Mouse (Mus musculus): Measurements from ENCODE around the gene Ubac2. TPM values are rescaled to one million over a fixed set of nuclear protein-coding genes. Genes with fewer than 3 reads are reported as not detected.

Gene Ubac2
- total RNA-seq, 2 experiments from 2014 or later = 14.0 to 16.6 TPM

DNA sequence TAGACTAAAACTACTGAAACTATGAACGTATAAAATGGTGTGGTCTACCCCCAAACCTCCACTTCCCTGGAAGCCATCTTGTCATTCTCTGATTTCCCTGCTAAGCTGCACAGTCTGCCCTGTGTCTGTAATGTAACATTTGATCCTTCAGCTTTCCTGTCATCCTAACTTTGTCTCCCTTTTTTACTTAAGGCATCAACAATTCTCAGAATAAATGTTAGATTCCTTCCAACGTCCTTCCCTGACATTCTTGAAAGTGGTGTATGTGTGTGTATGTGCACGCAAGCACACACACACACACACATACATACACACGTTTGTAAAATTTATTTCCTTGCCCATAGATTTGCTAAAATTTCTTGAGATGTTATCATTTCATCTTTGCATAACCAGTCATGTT is 81.6 kb downstream of the Ubac2 start:
- no peak for ATAC-seq (replicated peaks; ENCODE audit: low FRiP score, low TSS enrichment, poor library complexity, severe bottlenecking)

DNA sequence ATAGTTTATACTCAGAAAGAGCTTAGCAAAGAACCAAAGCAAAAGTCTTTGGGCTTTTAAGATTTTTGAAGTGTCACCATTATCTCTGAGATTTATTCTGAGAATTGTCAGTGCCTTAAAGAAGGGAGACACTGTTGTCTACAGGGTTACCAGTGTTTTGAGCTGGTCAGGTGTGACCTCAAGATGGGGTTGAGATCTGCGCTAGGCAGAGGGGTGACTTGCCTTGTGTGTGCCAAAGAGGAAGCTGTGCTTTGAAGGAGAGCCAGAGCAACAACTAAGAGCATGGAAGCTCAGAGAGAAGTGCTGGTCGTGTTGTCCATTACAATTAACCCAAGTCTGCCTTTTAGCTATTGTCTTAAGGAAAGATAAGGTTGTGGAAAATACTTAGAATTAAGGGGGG is 82.1 kb downstream of the Ubac2 start:
- ATAC-seq (replicated peaks; ENCODE audit: low FRiP score, low TSS enrichment, poor library complexity, severe bottlenecking) = no peak

DNA sequence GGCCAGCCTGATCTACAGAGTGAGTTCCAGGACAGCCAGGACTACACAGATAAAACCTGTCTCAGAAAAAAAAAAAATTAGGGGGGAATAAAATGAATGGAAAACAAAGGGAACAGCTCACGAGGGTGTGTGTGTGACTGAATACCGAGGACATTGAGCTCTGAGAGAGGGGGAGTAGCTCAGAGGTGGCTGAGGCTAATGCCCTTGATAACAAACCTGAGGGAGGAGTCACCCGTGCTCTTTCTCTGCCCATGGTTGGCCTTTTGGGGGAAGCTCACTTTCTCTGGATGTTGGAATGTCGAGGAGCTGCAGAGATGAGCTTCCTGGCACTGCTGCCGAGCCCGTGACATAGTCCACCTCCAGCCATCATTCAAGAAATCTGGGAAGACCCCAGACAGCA is 82.6 kb downstream of the Ubac2 start:
- peak; percentile 45 for ATAC-seq (replicated peaks; ENCODE audit: low FRiP score, low TSS enrichment, poor library complexity, severe bottlenecking)

DNA sequence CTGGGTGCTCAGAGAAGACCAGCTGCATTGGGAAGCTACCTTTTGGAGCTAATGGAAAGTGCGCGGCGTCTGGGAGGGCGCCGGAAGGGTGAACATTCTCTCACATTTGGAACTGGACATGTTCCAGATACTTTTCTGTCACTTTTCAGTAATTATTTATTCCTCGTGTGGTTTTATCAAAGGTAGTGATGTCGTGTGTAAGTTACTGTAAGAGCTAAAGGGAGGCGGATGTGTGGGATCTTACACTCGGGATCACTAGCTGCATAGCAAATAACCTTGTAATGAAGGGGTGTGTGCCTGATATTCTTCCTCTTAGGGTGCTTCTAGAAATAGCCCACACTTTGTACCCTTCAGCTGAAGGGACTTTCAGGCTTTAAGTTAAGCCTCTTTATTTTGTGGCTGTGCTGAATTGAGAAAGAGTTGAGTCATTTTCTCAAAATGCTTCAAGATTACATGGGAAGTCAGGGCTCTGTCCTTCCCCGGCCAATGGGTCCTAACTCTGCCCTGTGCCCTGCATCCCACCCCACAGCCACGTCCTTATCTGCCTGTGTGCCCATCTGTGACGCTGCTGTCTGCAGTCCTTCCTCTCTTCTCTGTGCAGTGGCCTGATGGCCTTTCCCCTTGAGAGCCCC is 83.2 kb downstream of the Ubac2 start:
- ATAC-seq (replicated peaks; ENCODE audit: low FRiP score, low TSS enrichment, poor library complexity, severe bottlenecking) = no peak

DNA sequence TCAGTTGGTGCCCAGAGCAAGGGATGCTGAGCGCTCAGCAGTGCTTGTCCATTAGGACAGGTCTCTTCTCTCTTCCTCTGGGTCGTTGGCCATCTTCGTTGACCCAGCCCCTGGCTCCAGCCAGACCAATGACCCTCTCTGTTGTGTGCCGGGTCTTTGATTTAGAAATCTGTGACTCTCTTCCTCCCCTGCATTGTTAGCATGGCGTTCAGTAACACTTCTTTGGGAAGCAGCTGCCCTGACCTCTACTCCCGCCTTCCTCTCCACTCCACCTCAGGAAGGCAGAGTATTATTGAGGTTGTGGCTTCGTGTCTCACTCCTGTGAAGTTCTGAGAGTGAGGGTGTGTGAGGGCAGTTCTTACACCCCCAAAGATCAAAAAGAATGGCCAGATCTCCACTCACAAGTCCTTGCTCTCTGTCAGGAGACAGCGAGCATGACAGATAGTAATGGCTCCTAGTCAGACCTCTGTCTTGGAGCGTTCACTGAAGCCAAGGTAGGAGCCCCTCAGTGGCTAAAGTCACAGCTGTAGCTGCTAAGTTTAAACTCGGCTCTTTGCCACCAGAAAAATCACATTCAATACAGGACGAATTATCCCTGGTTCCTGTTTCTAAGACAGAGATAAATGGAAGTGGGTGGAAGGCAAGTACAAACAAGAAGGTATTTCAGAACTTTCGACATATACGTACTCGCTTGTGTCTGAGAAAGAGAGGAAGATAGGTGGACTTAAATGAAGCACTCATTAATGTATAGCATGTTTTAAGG is 83.9 kb downstream of the Ubac2 start:
- no peak for ATAC-seq (replicated peaks; ENCODE audit: low FRiP score, low TSS enrichment, poor library complexity, severe bottlenecking)

DNA sequence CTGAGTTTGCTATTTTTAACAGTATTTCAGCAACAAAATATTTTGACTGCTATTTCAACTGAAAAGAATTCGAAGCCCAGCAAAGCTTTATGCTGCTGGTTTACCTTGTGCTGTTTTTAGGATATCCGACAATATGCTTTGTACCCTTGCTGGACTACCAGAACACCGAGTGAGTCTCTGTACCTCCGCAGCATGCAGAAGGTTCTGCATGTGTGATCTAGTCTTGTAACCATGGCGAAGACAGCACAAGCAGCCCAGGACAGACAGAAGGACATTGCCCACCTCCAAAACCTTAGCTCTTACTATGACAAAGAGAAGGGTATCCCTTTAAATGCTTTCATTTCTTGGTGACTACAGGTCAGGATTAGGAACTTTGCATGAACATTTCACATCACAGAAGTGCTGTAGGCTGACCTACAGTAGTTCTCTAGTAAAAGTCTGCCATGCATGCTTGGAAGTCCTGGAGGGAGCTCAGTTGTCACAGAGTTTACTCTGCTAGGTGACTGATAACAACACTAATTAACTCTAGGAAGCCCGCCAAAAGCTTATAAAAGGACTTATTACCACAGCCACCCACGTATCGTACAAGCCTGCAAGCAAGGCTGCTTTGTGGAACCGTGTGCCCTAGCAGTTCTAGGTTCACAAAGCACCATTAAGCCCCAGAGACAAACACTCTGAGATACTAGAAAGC is 85.0 kb downstream of the Ubac2 start:
- ATAC-seq (replicated peaks; ENCODE audit: low FRiP score, low TSS enrichment, poor library complexity, severe bottlenecking) = peak; percentile 86

DNA sequence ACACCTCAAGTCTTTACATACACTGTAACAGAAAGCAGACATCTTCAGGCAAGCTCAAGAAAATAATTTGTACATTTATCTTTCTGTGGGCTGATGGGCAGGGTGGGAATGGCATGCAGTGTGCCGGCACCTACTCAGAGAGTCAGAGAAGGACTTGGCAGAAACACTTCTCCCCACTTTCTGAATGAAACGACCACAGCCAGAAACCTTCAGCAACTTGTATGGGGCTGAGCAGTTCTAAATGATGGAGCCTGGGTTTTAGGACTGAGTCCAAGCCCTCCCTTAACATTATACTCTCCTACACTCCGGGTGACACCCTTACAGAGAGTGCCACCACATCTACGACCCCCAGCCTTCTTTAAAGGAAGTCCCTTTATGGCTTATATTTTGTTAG is 85.5 kb downstream of the Ubac2 start:
- ATAC-seq (replicated peaks; ENCODE audit: low FRiP score, low TSS enrichment, poor library complexity, severe bottlenecking) = peak; percentile 42

DNA sequence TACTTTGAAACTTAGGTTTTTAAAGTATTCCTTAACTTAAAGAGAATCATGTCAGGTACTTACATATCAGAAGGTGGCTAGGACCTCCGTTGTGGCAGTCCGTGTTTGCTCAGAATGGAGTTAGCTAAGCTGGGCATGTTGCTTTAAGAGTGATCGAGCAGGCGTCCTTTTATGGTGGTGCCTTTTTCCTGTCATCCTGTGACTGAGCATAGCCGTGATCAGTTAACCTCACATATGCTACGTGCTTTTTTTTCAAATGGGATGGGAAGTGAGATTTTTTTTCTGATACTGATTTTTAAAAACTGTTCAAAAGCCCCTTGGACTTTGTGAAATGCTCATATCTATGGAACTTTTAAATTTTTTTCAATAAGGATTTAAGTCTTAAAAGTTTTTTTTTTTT is 86.6 kb downstream of the Ubac2 start, which contains the start of gene Gpr183:
Gpr183 (minus strand) TSS at position 206 of the 400 bp plus-strand sequence.
- ATAC-seq (replicated peaks; ENCODE audit: low FRiP score, low TSS enrichment, poor library complexity, severe bottlenecking) = no peak

DNA sequence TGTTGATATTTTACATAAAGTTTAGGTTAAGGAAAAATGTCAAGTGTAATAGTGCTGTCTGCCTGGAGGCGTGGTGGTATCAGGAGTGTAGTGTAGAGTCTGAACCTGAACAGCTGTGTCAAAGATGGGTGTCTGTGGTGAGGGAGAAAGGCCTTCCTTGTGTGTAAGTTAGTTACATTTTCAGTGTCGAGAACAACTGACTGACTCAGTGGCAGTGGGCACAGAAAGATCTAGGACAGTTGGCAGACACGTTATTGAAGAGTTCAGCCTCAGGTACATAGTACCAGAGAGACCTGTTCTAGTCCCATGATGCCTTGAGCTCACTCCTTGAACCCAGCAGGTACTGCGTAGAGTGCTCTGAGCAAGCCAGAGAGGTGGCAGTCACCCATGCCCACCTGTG is 87.0 kb downstream of the Ubac2 start:
- no peak for ATAC-seq (replicated peaks; ENCODE audit: low FRiP score, low TSS enrichment, poor library complexity, severe bottlenecking)

DNA sequence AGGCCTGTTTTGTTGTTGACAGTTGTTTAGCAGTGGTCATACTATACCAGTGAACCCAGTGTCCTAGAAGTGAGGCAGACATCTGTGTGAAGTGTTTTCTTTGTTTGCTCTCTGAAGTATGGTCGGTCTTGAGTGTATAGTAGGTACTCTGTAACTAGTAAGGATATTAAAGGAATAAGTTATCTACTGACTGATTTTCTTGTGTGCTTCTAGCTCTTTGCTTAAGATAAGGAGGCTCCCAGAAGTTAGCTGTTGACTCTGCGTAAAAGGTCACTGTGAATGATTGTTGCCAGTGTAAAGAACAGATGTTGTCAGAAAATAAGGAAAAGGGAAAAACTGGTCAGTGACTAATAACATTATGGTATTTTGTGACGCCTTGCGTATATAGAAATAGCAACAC is 88.7 kb downstream of the Ubac2 start:
- no peak for ATAC-seq (replicated peaks; ENCODE audit: low FRiP score, low TSS enrichment, poor library complexity, severe bottlenecking)

DNA sequence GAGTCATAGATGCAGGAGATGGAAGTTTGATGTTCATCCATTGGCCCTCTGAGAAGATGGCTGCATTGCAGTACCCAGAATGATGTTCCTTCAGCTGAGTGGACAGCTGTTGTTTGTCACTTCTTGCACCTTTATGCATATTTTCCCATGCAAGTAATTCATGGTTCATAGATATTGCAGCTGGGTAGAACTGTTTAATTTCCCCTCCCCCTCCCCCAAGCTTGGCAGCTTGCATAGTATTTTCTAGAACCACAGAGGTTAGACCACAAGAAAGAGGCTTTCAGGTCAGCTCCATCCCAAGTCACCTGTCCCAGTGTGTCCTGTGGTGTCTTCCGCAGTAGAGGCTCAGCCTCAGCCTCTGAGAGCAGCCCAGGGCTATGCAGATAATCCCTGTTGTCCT is 92.0 kb downstream of the Ubac2 start:
- ATAC-seq (replicated peaks; ENCODE audit: low FRiP score, low TSS enrichment, poor library complexity, severe bottlenecking) = no peak

DNA sequence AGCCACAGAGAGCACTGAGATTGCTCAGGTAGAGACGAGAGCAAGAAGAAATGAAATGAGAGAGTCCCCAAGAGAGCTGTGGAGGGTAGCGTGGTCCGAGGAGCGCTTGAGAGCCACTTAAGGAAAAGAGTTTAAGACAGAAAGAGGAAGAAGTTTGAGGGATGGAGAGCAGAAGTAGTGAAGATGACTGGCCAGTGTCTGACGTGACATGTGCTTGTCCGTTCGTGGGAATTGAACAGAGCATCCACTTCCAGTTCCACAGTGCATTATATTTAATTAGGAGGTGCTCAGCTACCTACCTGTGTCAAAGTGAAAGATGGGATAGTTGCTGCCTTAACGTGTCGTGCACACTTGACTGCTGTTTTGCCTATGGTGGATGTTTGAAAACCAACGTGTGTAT is 94.7 kb downstream of the Ubac2 start:
- ATAC-seq (replicated peaks; ENCODE audit: low FRiP score, low TSS enrichment, poor library complexity, severe bottlenecking) = no peak

DNA sequence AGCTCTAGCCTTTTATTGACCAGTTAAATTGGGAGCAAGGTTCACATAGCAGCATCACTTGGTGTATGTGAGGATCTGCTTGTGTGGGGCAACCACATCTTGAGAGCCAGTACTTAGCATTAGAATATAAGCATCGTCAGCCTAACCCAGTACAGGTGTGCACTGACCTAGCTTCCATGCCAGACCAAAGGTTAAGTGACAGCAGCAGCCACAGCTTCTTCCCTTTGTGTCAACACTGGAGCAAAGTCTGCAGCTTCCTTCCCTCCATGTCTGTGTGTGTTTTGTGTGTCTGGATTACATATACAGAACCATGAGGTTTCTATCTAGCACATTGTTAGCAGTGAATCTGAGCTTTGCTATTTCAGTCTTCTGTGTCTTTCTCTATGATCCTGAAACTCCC is 103.1 kb downstream of the Ubac2 start:
- ATAC-seq (replicated peaks; ENCODE audit: low FRiP score, low TSS enrichment, poor library complexity, severe bottlenecking) = no peak

DNA sequence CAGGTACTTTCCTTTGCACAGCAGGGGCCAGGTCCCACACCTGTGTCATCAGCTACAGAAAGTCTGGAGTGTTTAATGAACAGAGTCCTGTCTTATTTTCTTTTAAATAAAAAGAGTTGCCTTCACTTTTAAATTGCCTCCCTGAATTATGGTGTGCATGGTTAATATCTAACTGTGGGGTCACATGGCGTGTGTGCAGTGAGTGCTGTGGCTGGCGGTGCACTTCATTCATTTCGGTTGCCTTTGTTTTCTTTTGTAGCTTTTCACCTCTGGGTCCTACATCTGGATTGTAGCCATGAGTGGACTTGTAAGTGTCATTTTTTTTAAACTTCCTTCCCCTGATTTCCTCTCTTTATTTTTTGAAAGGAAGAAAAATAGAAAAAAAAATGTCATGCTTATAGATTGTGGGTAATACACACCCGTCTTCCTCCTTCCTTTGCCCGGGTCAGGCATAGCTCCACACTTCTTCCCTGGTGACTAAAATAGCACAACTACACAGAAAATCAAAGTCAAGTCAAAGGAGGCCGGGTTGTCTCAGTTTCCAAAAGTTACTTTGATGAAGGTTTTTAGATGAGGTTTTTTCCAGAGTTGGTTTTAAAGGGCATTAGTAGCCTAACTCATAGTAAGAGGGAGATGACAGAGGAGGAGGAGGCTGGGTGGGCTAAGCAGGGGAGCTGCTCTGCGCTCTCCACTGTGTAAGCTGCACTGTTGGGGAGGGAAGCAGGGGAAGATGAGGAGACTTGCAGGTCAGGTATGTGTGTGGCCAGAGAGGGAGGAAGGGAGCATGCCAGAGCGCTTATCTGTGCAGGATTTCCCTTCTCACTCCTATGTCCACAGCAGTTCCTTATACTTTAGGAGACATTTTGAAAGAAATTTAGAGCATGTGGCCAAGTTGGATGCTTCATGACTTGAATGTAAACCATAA is 104.9 kb downstream of the Ubac2 start:
- ATAC-seq (replicated peaks; ENCODE audit: low FRiP score, low TSS enrichment, poor library complexity, severe bottlenecking) = no peak

DNA sequence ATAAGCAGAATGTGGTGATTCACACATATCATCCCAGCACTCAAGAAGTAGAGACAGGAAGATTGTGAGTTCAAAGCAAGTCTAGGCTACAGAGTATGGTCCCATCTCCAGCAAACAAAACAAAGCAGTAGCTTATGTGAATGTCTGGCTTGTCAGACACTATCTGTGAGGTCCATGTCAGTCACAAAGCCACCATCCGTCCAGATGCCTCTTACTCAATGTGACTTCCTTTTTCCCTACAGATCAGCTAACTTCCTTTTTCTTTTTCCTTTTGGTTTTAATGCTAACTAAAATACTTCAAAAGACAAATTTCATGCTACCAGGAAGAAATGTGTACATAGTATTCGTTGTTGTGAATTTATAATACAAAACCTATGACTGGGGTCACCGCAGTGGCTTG is 107.1 kb downstream of the Ubac2 start:
- ATAC-seq (replicated peaks; ENCODE audit: low FRiP score, low TSS enrichment, poor library complexity, severe bottlenecking) = peak; percentile 48; the same call in 1 of the 2 replicates

DNA sequence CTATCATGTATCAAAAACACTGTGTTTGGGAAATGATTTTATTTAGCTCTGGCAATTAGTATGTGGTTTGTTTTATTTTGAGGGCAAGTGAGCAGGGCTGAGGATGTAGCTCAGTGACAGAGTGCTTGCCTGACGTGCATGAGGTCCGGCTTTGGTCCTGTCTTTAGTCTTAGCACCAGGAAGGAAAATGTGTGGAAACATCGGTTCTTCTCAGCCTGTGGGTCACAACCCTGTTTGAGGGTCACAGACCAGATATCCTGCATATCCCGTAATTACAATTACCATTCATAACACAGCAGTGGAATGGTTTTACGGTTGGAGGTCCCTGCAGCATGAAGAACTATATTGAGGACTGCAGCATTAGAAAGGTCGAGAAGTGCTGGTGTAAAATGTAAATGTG is 107.6 kb downstream of the Ubac2 start:
- ATAC-seq (replicated peaks; ENCODE audit: low FRiP score, low TSS enrichment, poor library complexity, severe bottlenecking) = no peak

DNA sequence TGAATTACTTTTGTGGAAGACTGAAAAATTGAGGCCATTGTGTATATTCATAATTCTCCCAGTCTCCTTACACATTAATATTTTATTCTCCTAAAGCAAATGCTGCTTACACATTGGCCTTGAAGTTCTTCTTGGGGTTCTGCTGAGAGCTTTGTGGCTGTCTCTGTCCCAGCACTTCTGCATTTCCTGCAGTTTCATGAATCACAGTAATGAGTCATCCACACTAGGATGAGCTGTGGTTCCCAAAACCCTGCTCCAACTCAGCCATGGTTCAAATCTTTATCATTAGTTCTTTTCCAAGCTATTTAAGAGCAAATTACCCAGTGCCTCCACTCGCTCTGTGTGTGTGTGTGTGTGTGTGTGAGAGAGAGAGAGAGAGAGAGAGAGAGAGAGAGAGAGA is 108.9 kb downstream of the Ubac2 start:
- ATAC-seq (replicated peaks; ENCODE audit: low FRiP score, low TSS enrichment, poor library complexity, severe bottlenecking) = no peak

DNA sequence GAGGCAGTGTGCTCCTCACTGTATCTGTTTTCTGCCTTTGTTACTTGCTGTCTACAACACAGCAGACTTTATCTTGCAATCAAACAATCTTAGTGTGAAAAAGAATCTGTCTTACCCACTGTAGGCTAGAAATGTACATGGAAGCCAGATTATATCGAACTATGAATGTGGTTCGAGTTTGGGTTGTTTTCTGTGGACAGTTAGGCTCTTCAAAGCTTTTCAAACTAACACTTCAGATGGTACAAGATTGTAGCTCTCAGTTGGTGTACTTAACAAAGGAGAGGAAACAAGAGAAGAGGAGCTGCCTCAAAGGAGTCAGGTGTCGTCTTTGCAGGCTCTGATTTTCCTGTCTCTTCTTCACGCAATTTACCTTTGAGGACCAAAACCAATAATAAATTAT is 109.3 kb downstream of the Ubac2 start:
- ATAC-seq (replicated peaks; ENCODE audit: low FRiP score, low TSS enrichment, poor library complexity, severe bottlenecking) = no peak

DNA sequence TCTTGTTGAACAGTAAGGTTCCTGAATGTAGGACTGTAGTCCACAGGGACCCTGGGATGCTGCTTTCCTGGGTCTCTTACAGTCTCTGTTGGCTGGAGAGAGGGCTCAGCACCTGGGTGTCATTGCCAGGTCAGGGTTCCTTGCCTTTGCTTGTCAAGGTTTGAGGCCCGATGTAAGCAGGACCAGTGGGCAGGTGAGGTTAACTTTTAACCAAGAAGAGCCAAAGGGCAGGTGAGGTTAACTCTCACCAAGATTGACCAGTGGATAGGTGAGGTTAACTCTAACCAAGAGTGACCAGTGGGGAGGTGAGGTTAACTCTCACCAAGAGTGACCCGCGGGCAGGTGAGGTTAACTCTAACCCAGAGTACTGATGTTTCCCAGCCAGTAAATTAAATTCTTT is 110.9 kb downstream of the Ubac2 start:
- no peak for ATAC-seq (replicated peaks; ENCODE audit: low FRiP score, low TSS enrichment, poor library complexity, severe bottlenecking)

DNA sequence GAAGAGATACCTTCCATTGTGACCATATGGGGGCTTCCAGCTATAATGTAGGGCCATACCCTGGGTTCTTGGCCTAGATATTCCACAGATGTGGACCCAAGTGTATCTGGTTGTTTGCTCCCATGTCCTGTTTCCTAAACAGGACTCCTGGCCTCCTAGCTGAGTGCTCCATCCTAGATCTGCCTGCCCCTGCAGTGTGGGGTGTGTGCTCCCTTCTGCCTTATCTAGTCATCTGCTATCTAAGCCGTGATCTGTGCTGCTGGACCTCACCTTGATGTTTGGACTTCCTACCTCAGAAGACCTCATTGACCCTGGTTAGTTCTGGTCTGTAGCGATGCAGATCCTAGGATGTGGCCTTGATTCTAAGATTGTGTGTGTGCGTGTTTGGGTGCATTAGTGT is 111.4 kb downstream of the Ubac2 start:
- ATAC-seq (replicated peaks; ENCODE audit: low FRiP score, low TSS enrichment, poor library complexity, severe bottlenecking) = no peak

All from megakaryocyte-erythroid progenitor cell, adult 5-6 weeks (primary cell).